Mouse (Mus musculus): ENCODE results near the gene Mib2.

- TF ChIP-seq USF1 (IDR thresholded peaks at IDR 0.05; ENCODE audit: low read depth) (no peak), POLR2A (IDR thresholded peaks at IDR 0.05; ENCODE audit: insufficient read length, low read depth) (no peak), MYOG (IDR thresholded peaks at IDR 0.05; ENCODE audit: control insufficient read depth in 1 of 3, insufficient read depth in 1 of 3, insufficient read length in 2 of 3, low read depth in 2 of 3) (no peak), TCF12 (IDR thresholded peaks at IDR 0.05; ENCODE audit: insufficient read depth, poor library complexity, severe bottlenecking) (no peak), MYOD1 (IDR thresholded peaks at IDR 0.05; ENCODE audit: control insufficient read depth in 1 of 3, insufficient read length in 2 of 3, low read depth in 2 of 3) (no peak), POLR2AphosphoS2 (IDR thresholded peaks at IDR 0.05; ENCODE audit: insufficient read length, low read depth) (no peak), E2F4 (IDR thresholded peaks at IDR 0.05; ENCODE audit: insufficient read depth) (no peak), MAX (IDR thresholded peaks at IDR 0.05; ENCODE audit: low read depth) (no peak), TCF3 (IDR thresholded peaks at IDR 0.05; ENCODE audit: insufficient read length, low read depth) (no peak), REST (IDR thresholded peaks at IDR 0.05; ENCODE audit: insufficient read depth, insufficient read length) (no peak), CEBPB (IDR thresholded peaks at IDR 0.05; ENCODE audit: insufficient read depth, poor library complexity, severe bottlenecking) (no peak), SRF (IDR thresholded peaks at IDR 0.05; ENCODE audit: control insufficient read depth, insufficient read length, low read depth) (no peak)
Measured at GRCm38 (mm10) chr4:155708582-155708981, 39.6 kb upstream of the Mib2 start.

All from myocyte (in vitro differentiated cells).